Mouse (Mus musculus): ENCODE measurements around the gene Crybb1.
A peak's percentile ranks its signal among the peaks of the same experiment; 100 is the strongest.

The Crybb1 gene

DNA sequence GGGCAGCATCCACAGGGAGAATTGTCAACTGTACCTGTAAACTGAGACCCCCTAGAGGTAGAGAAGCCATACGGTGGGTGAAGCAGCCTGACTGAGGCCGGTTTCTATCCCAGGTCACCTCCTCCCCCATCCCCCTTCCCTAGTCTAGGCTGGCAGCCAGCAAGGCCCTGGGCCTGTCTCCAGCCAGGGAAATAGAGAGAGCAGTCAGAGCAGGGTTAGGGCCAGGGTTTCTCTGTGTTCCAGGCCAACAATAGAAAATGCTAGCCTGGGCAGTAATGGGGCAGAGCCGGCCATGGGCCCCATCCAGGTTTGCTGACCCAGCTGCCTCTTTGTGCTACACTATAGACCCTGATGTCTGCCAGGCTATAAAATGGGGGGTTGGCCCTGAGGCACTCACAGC lies at the start of gene Crybb1:
TSS of gene Crybb1 (plus strand) at position 390 of the 400 bp plus-strand sequence.
- DNase-seq (ENCODE audit: low spot score in 2 of 2), result no peak

DNA sequence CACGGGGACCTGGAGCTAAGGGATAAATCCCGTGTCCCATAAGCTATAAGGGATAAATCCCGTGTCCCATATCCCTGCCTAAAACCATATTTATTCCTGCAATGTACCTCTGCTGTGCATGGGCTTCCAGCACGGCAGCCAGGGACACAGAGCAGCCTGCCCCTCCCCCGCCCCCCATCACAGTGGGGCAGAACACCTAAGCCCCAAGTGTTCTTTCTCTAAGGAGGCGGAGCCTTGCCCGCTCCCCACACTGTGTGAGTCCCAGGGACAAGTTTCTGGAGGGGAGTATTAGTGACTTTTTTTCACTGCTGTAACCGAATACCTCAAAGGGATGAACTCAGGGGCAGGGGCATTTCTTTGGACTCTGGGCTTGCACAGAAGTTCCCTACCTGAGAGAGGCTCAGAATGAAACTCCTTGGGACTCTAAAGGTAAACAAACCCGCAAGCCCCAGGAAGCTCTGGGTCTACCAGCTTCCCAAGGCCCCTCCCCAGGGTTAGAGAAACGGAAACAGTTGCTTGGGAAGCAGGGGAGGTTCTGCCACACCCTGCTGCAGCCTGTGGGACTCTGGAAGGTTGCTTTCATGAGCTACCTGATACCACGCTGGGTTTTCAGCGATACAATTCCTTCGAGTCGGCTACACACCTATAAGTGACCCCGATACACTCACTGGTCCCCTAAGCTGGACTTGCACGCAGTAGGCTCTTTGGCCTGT lies 48.9 kb upstream of the Crybb1 start:
- no peak for DNase-seq (ENCODE audit: low spot score in 2 of 2)

DNA sequence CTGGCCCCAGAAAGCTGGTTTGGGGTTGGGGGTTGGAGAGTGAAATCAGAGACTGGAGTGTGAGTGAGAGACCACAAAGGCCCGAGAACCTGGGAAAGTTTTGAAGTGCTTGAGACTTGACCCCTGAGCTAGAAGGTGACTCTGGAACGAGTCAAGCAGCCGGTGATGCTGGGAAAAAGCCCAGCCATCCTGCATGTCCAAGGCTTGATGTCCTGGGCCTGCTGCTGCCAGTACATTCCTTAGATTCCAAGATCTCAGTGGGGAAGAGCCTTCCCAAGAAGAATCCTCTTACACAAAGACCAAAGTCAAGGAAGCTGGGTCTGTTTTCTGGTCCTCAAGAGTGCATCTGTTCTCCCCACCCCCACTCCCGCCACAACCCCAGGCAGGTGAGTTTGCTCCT lies 47.3 kb upstream of the Crybb1 start:
- no peak for DNase-seq (ENCODE audit: low spot score in 2 of 2)

DNA sequence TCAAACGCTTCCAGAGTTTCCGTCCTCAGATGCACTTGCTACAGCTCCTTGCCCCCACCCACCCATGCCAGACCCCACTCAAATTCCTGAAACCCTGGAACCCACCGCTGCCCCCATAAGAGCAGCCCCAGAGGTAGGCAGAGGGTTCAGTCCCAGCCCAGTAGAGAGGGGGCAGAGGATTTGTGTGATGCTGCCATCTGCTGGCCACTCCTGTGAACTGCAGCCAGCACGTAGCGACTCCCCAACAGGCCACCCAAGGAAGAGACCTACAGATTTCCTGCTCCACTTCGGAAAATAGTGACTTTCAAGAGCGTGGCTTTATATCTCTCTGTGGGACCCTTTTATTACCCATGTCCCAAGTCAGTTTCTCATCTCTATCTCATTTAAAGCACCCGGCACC lies 45.5 kb upstream of the Crybb1 start:
- peak; percentile 32 to 50 for DNase-seq (ENCODE audit: low spot score in 2 of 2)

DNA sequence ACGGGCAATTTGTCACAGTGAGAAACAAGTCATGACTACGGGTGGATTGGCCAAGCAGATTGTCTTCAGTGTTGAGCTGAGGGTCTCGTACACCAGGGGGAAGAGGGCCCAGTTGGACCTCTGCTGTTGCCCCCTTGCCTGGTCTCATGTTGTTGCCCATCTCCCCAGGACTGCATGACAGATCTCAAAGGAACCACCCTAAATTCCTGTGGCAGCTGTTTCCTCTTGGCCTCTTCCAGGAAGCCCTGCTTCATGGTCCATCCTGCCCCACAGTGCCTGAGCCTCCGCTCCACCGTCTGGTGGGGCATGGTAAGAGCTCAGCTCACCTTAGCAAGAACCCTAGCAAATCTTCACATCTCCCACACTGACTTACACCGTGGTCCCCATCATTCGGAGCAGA lies 43.7 kb upstream of the Crybb1 start:
- DNase-seq (ENCODE audit: low spot score in 2 of 2), result no peak

DNA sequence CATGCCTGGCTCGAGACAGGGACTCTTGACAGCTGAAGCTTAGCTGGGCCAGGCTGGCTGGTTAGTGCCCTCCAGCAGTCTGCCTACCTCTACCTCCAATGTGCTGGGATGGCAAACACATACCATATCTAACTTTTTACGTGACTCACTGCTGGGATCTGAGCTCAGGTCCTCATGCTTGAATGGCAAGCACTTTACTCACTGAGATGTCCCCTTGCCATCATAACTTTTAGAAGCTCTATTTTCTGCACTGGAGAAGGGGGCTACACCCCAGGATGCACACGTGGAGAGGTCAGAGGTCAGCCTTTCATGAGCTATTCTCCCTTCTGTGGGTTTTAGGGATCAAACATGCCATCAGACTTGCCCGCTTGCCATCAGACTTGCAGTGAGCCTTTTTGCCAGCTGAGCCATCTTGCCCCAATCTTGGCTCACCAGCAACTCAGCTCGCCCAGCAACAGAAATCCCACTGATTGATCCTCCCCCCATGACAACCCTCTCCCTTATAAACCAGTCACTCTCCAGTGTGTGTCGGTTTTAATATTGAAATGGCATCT lies 42.8 kb upstream of the Crybb1 start:
- no peak for DNase-seq (ENCODE audit: low spot score in 2 of 2)

DNA sequence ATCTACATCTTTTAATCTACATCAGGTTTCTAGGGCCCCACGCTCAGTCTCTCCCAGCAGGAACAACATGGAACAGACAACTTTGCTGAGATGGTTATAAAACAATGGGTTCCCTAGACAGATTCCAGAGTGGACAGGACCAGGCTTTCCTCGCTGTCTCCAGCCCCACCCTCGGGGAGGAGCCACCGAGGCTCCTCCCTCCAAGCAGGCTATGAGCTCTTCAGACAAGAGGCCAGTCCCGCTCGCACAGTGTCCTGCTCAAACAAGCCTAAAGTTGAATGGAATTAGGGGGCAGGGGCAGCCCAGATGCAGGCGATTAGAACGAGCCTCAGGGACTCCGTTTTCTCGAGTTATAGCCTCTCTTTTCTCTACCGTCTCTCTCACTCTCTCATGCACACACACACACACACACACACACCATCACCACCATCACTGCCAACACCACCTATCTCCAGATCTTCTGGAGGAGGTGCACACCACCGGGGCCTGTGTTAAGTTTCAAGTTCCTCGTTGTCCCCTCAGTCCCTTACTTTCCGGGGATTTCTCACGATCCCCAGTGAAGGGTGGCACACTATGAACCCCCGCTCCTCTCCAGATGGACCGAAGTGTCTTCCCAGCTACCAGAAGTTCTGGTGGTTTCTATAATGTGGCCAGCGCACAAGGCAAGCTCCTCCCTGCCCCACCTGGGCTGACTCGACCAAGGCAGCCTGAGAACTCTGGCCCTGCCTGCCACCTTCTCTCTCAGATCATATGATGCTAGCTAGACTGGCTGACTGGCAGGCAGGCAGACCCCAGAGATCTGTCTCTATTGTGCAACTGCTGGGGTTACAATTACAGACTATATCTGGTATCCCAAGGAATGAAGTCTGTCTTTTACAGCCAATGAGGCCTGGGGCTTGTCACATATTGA lies 42.0 kb upstream of the Crybb1 start:
- no peak for DNase-seq (ENCODE audit: low spot score in 2 of 2)

DNA sequence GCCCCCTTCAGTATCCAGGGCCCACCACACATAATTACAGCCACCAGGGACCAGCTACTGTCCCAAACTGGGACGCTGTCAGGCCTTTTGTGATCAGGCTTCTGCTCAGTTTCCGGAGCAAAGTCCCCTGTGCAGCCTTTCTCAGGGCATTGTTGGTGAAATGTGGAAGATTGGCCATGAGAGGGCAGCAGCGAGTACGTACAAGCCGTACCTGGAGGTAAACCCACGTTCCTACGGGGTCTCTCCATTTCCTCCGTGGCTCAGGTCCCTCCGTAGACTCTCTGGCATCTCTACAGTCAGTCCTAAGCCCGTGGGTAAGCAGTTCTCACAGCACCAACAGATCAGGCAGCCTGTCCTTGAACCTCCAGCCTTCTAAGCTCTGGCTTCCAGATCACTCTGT lies 41.2 kb upstream of the Crybb1 start:
- peak; percentile 51 to 64 for DNase-seq (ENCODE audit: low spot score in 2 of 2)

DNA sequence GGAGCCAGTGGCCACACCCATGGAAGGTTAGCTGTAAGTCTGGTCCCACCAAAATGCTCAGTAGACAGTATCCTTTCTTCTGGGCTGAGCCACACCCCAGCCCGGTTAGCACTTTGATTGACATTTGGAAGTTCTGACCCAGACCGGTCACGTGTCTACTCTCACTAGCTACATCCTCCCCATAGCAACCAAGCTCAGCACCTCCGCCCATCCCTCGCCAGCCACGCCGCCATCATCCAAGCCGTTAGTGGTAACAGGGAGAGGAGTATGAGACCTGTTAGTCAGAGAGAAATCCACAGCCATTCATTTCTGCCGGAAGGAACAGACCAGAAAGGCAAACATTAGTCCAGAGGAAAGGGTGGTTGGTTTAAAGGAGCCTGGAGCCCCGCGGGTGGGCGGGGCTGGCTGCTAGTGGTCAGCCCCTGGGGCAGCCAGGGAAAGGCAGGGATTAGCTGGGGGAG lies 40.3 kb upstream of the Crybb1 start:
- no peak for DNase-seq (ENCODE audit: low spot score in 2 of 2)

DNA sequence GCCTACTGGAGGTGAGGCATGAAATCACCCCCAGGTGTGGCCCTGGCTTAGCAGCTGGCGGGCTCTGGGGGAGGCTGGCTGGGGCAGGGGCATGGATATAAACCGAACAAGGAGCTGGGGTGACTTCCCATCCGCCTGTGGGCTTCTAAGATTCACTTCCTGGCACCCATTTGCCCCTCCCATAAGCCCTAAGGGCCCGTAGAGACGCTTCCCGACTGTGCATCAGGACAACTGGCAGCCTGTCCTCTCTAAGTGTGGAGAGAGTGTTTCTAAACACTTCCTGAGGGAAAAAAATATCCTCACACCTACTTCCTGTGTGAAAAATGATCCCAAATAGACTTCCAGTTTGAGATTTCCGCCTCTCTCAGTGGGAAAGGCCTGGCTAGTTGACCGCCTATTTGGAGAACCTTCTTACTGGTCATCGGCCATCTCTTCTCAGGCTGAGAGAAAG lies 39.8 kb upstream of the Crybb1 start:
- DNase-seq (ENCODE audit: low spot score in 2 of 2), result no peak

DNA sequence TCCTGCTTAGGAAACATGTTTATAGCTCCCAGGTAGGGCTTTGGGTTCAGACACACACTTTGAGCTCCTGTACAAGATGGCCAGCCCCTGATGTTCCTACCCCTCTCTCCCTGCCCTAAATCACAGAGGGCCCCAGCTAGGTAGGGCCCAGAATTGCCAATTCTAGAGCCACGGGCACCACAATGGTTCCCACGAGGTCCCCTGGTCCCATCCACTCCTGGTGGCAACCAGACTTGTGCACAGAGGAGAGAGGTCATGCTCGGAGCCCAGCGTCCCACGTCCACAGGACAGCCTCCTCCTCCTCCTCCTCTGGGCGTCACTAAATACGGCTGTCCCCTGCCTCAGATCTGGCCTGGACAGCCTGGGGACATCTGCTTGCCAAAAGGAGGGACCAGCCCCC lies 39.3 kb upstream of the Crybb1 start:
- DNase-seq (ENCODE audit: low spot score in 2 of 2), result no peak

DNA sequence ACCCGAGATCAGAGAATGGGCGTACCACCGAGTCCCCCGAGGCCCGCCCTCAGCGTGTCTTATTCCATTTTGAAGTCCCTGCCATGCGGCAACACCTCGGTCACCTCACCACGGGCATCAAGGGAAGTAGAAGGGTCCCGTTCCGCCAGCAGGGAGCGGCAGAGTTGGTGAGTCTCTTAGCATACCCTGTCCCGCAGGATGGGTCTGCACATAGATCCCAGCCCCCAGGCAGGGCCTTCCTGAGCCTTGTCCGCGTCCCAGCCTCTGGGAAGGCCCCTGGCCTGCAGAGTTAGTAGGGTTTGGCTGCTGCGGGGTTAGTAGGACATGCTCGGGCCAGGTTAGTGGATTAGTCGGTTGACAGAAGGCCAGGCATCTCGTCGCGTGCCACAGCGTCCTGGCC lies 38.6 kb upstream of the Crybb1 start:
- DNase-seq (ENCODE audit: low spot score in 2 of 2), result no peak

DNA sequence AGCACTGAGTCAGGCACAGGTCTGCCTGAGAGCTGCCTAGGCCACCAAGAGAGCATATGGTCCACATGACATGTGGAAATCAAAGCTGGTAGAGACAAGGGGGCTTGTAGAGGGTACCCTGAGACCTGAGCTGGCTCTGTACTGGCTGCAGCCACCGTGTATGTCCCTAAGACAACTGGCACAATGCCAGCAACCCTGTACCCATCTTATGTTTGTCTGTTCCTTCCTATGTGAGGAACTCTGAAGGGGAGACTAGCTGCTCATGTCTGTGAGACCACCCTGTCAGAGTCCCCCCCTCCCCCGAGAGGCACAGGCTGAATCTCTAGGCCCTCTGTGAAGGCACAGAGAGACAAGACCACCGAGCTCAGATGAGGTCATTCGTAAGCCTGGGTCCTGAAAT lies 36.9 kb upstream of the Crybb1 start:
- no peak for DNase-seq (ENCODE audit: low spot score in 2 of 2)

DNA sequence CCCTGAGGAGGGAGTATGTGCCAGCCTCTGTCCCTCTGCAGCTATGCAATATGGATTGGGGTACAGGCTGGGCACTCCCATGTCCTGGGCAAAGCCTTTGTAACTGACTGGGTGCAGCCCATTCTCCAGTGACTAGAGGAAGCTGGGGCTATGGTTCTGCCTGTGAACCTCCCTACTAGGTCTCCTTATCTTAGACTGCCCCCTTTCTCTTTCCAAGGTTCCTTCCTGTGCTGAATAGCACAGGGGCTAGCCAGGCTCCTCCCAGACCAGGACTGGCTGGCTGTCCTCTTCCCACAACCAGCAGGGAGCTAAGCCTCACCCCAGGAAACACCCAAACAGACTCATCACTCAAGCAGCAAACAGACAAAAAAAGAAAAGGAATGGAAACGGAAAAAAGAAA lies 36.2 kb upstream of the Crybb1 start:
- no peak for DNase-seq (ENCODE audit: low spot score in 2 of 2)

DNA sequence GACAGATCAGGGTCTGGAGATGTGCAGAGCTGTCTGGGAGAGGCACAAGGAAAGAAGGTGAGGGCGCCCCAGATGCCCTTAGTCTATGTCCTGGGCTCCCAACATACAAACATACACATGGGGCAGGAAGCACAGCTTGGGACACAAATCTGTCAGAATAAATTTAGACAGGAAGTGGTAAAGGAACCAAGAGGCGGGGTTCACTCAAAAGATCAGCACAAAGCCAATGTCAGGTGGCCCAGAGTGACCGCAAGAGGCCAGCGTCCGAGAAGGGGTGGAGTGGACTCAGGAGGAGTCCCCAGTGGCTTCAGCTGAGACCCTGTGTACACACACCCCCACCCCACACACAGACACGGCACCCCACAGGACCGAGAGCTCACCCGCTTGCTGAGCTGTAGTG lies 35.4 kb upstream of the Crybb1 start:
- DNase-seq (ENCODE audit: low spot score in 2 of 2), result peak; percentile 60 to 76

DNA sequence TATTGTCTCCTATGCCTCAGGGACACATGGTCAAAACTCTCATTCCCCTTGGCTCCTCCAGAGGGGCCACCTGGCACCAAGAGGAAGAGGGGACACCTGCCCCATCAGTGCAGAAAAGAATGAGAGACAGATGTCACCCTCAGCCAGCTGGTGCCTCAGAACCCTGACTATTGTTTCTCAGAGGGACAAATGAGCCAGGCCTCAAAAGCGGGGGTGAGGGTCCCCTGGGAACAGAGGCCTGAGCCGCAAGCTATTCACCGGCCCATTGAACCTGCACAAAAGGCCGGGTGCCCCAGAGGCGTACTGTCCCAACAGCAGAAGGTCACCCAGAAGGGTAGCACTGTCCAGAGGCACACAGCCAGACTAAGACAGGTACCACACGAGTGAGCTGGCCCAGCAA lies 30.0 kb upstream of the Crybb1 start:
- no peak for DNase-seq (ENCODE audit: low spot score in 2 of 2)

DNA sequence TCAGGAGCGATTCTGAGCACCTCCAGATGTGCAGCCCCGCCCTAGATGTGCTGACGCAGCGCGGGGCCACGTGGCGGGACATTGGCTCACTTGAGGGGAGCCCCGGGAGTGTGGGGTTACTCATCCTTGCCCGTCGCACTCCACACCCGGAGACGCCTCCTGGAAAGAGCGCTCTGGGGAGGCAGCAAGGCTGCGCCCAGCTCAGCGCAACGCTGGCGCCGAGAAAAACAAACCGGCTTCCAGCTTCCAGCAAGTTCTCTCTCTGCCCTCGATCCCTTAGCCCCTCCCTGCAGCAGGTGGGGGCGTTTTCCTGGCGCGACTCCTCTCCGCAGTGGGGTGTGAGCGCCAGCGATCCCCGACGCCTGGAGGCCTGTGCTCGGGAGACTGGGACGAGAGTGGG lies 28.3 kb upstream of the Crybb1 start:
- no peak for DNase-seq (ENCODE audit: low spot score in 2 of 2)

DNA sequence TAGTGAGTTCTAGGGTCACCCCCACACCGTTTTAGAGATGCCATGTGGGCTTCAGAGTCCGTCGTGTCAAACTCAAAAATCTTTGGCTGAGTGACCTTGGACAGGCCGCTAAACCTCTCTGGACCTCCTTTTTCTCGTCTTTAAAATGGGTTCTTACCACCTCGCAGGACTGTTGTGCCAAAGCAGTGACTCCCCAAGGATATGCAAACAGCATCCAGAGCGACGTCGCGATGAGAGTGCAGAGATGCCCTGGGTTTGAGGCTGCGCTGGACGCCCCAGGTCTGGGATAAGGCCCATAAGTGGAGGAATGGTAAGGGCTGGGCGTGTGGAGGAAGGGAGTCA lies 27.7 kb upstream of the Crybb1 start:
- DNase-seq (ENCODE audit: low spot score in 2 of 2), result no peak

DNA sequence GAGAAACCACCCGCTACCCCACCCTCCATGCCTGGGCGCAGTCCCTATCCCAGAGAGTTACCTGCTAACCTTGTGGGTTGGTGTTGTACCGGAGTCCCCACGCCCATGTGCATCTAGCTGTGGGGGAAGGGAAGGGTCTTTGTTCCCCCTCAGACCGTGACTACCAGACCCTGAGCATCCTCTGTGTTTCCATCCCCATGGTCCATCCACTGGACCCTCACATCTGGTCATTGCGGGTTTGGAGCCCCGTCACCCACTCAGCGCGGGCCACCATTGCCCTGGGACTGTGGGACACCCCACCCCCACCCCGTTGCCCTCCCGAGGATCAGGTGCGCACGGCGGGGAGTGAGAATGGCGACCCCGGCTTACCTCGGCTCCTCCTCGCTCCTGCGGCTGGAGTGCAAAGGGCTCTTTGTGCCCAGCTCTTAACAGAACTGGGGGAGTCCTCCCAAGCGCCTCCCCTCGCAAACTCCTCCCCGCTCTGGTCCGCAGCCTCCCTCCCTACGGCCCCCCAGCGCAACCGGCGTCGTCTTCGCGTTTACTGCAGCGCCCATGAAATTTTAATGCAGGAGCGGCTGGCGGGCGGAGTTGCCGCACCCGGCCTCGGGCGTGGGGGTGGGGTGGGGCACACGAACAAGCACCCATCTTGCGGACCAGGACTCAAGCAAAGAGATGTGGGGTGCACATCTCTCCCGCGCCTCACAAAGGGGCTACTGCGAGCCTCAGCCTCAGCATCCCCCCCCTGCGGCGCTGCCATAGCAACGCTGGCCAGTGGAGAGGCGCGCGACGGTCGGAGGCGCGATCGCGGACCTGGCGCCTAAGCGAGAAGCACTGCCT lies 27.2 kb upstream of the Crybb1 start:
- no peak for DNase-seq (ENCODE audit: low spot score in 2 of 2)

DNA sequence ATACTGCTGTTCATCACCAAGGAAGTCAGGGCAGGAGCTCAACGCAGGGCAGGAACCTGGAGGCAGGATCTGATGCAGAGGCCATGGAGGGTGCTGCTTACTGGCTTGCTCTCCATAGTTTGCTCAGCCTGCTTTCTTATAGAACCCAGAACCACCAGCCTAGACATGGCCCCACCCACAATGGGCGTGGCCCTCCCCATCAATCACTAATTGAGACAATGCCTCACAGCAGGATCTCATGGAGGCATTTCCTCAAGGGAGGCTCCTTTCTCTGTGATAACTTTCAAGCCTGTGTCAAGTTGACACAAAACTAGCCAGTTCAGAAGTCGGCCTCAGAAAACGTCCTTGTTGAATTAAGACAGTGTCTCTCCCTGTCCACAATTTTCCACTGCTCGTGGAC lies 19.8 kb upstream of the Crybb1 start:
- DNase-seq (ENCODE audit: low spot score in 2 of 2), result no peak

DNA sequence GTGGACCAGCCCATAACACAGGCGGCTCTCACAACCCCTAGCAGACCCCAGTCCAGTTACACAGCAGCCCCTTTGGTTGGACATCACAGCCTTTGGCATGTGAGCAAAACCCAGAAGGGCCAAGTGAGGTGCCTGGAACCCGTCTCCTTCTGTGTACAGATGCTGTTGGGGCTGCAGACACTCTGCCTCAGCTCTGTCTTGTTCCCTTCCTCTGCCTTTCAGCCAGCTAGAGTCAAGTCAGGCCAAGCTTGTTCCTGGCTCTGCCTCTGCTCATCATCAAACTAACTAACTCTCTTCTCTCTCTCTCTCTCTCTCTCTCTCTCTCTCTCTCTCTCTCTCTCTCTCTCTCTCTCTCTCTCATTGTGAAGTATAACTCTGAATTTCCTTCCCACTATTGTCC lies 19.0 kb upstream of the Crybb1 start:
- DNase-seq (ENCODE audit: low spot score in 2 of 2), result no peak

DNA sequence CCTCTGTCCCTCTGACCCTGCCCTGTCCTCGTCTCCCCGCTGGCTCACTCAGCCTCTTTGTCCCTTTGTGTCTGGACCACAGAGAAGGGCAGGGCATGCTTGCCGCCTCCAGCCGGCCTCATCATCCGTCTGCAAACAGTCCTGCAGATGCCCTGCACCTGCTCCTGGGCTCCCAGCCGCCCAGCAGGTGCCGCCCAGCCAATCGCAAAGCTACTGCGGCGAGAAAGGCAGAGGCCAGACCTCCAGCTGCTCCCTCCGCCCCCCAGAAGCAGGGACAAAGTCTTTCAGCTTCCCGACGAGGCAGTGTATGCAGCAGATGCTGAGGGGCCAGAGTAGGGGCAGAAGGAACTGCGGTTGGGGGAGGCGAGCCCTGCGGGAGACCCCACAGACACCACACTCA lies 18.2 kb upstream of the Crybb1 start:
- DNase-seq (ENCODE audit: low spot score in 2 of 2), result no peak
